Mouse (Mus musculus) liver, embryonic 16.5 days (tissue): Measurements from ENCODE around the gene Etfa. TPM values are rescaled to one million over a fixed set of nuclear protein-coding genes. Genes with fewer than 3 reads are reported as not detected.

Experiments used
- ATAC-seq: fragments of 200-750 bp; cut with Nextera tagmentation; 2 replicates; pipeline ENCODE4 v1.8.0; 2017; ENCODE audit warnings: low read depth, mild to moderate bottlenecking, moderate number of reproducible peaks, moderate library complexity
- H3K27ac ChIP-seq: fragments of 300-500 bp; sonication (generic); 2 replicates; pipeline ENCODE4 v1.5.1; 2014; ENCODE audit warnings: mild to moderate bottlenecking, low read length
- H3K27me3 ChIP-seq: fragments of 300-500 bp; sonication (generic); 2 replicates; pipeline ENCODE4 v1.6.1; 2014; ENCODE audit warnings: low read depth, low read length, mixed read lengths; ENCODE audit not compliant: control insufficient read depth, insufficient read depth
- H3K36me3 ChIP-seq: fragments of 300-500 bp; sonication (generic); 2 replicates; pipeline ENCODE4 v1.6.1; 2014; ENCODE audit warnings: mild to moderate bottlenecking; ENCODE audit not compliant: control insufficient read depth, insufficient read depth
- H3K4me1 ChIP-seq: fragments of 300-500 bp; sonication (generic); 2 replicates; pipeline ENCODE4 v1.6.1; 2014; ENCODE audit warnings: low read depth, low read length, mixed read lengths; ENCODE audit not compliant: control insufficient read depth
- H3K4me2 ChIP-seq: fragments of 300-500 bp; sonication (generic); 2 replicates; pipeline ENCODE4 v1.6.1; 2014; ENCODE audit warnings: low read depth, low read length, mixed read lengths
- H3K4me3 ChIP-seq: fragments of 300-500 bp; sonication (generic); 2 replicates; pipeline ENCODE4 v1.5.1; 2014; ENCODE audit warnings: low read depth, mild to moderate bottlenecking, low read length
- H3K9ac ChIP-seq: fragments of 300-500 bp; sonication (generic); 2 replicates; pipeline ENCODE4 v1.6.1; 2014; ENCODE audit warnings: low read depth, low read length
- H3K9me3 ChIP-seq: fragments of 300-500 bp; sonication (generic); replicated peaks from 2 replicates; pipeline ENCODE4 v1.6.1; 2016; ENCODE audit warnings: low read length; ENCODE audit not compliant: control insufficient read depth
- WGBS: fragments of 180-500 bp; shearing (Covaris S2); extraction: QIAGEN DNeasy Blood & Tissue Kit; methylation state at CpG from one replicate; pipeline ENCODE4 v1.1.7; 2014; ENCODE audit not compliant: insufficient replicate concordance; 5-methylcytosine and 5-hydroxymethylcytosine counted together
- polyA plus RNA-seq: library from polyadenylated mRNA; unstranded; fragments of >200 nt; fragmentation: Nextera tagmentation; extraction: Ambion mirVana; gene quantifications from 2 replicates; pipeline ENCODE4 v1.2.1, GENCODE M21; 2015

Etfa gene
- polyA plus RNA-seq: 236 and 247 TPM in 2 replicates

- WGBS: under 1% methylated on average over 47 of the region's 47 CpGs
- Histone ChIP-seq H3K9ac (peak within 1 kb of the TSS; percentile 90), H3K36me3 (no peaks in the 10 kb centered on the region), H3K27me3 (no peaks in the 10 kb centered on the region; the same call in 1 of the 2 replicates), H3K9me3 (no peaks in the 10 kb centered on the region), H3K4me2 (peak within 1 kb of the TSS; percentile 95), H3K4me3 (peak within 1 kb of the TSS; percentile 82), H3K27ac (peak within 1 kb of the TSS; percentile 92), H3K4me1 (peaks cover 17% of the 10 kb centered on the region)
- peak; percentile 99 for ATAC-seq
These were observed at the start of gene Etfa for GRCm38 (mm10) chr9:55512027-55512543. Gene Etfa, minus strand, starts transcription at chr9:55512243.

- ATAC-seq: no peak
- 91% methylated on average over 1 of the region's 1 CpGs for WGBS
These were observed 48.9 kb upstream of the Etfa start for GRCm38 (mm10) chr9:55560960-55561359.

GRCm38 (mm10) chr9:55554986-55555385 lies 42.9 kb upstream of the Etfa start:
- Histone ChIP-seq H3K36me3 (no peaks in the 10 kb centered on the region), H3K4me1 (no peaks in the 10 kb centered on the region), H3K27ac (no peak overlapping the region), H3K4me3 (no peak overlapping the region), H3K9me3 (no peaks in the 10 kb centered on the region), H3K4me2 (no peak overlapping the region), H3K27me3 (no peaks in the 10 kb centered on the region), H3K9ac (no peak overlapping the region)
- WGBS: 20% methylated on average over 1 of the region's 1 CpGs
- ATAC-seq: no peak

More at GRCm38 (mm10) chr9:55560960-55561359, 48.9 kb upstream of the Etfa start:
- H3K4me3 ChIP-seq: no peak overlapping the region
- no peaks in the 10 kb centered on the region for H3K27me3 ChIP-seq
- no peak overlapping the region for H3K27ac ChIP-seq
- no peaks in the 10 kb centered on the region for H3K4me1 ChIP-seq
- no peak overlapping the region for H3K9ac ChIP-seq
- H3K4me2 ChIP-seq: no peak overlapping the region
- H3K9me3 ChIP-seq: no peaks in the 10 kb centered on the region
- no peaks in the 10 kb centered on the region for H3K36me3 ChIP-seq

- Histone ChIP-seq H3K4me2 (no peak overlapping the region), H3K4me1 (peaks cover 9% of the 10 kb centered on the region), H3K4me3 (no peak overlapping the region), H3K36me3 (no peaks in the 10 kb centered on the region), H3K9ac (no peak overlapping the region), H3K27me3 (peaks cover 49% of the 10 kb centered on the region), H3K27ac (no peak overlapping the region), H3K9me3 (peaks cover 3% of the 10 kb centered on the region)
- no peak for ATAC-seq
- WGBS: 15% methylated on average over 16 of the region's 16 CpGs
These were observed 37.4 kb upstream of the Etfa start for GRCm38 (mm10) chr9:55549302-55549890.

- Histone ChIP-seq H3K9me3 (peaks cover 3% of the 10 kb centered on the region), H3K27ac (no peak overlapping the region), H3K27me3 (peaks cover 54% of the 10 kb centered on the region), H3K9ac (no peak overlapping the region), H3K4me2 (no peak overlapping the region), H3K4me3 (no peak overlapping the region), H3K4me1 (peaks cover 9% of the 10 kb centered on the region), H3K36me3 (no peaks in the 10 kb centered on the region)
- ATAC-seq: no peak
- 18% methylated on average over 3 of the region's 3 CpGs for WGBS
These were observed 36.8 kb upstream of the Etfa start for GRCm38 (mm10) chr9:55548871-55549270.

GRCm38 (mm10) chr9:55546176-55547010 lies 34.4 kb upstream of the Etfa start:
- Histone ChIP-seq H3K4me2 (peak overlapping the region; percentile 22), H3K27ac (no peak overlapping the region), H3K36me3 (no peaks in the 10 kb centered on the region), H3K4me3 (peak overlapping the region; percentile 34), H3K9ac (no peak overlapping the region), H3K27me3 (peaks cover 79% of the 10 kb centered on the region), H3K9me3 (peaks cover 3% of the 10 kb centered on the region), H3K4me1 (peaks cover 16% of the 10 kb centered on the region)
- peak; percentile 72 for ATAC-seq
- WGBS: 4% methylated on average over 63 of the region's 63 CpGs

GRCm38 (mm10) chr9:55545556-55546175 lies 33.6 kb upstream of the Etfa start:
- no peak for ATAC-seq
- H3K27me3 ChIP-seq: peaks cover 86% of the 10 kb centered on the region
- H3K4me1 ChIP-seq: peaks cover 21% of the 10 kb centered on the region
- no peak overlapping the region for H3K9ac ChIP-seq
- no peak overlapping the region for H3K27ac ChIP-seq
- H3K9me3 ChIP-seq: peaks cover 3% of the 10 kb centered on the region
- H3K4me3 ChIP-seq: peak overlapping the region; percentile 34; the same call in 1 of the 2 replicates
- H3K4me2 ChIP-seq: peak overlapping the region; percentile 11; the same call in 1 of the 2 replicates
- 8% methylated on average over 41 of the region's 41 CpGs for WGBS
- no peaks in the 10 kb centered on the region for H3K36me3 ChIP-seq

- Histone ChIP-seq H3K4me2 (peak overlapping the region; percentile 11; the same call in 1 of the 2 replicates), H3K4me3 (no peak overlapping the region), H3K27me3 (peaks cover 93% of the 10 kb centered on the region), H3K9me3 (peaks cover 3% of the 10 kb centered on the region), H3K9ac (no peak overlapping the region), H3K4me1 (peaks cover 21% of the 10 kb centered on the region), H3K27ac (no peak overlapping the region), H3K36me3 (no peaks in the 10 kb centered on the region)
- ATAC-seq: no peak
- 3% methylated on average over 30 of the region's 30 CpGs for WGBS
These were observed 33.0 kb upstream of the Etfa start for GRCm38 (mm10) chr9:55544861-55545555.
